Mouse (Mus musculus) liver, adult 2 months (tissue): ENCODE measurements around the gene Col25a1. TPM values are rescaled to one million over a fixed set of nuclear protein-coding genes. Genes with fewer than 3 reads are reported as not detected.

Experiments used
- DNase-seq: peaks from one replicate; pipeline ENCODE4 v3.0.0-alpha.2; 2011; ENCODE audit warnings: low read depth, low spot score; ENCODE audit errors: extremely low read depth
- H3K27ac ChIP-seq: fragments of 200-500 bp; replicated peaks from 2 replicates; pipeline ENCODE4 v1.5.1; 2012; ENCODE audit warnings: low read depth, mild to moderate bottlenecking, control low read depth, inconsistent platforms, low read length; ENCODE audit not compliant: insufficient read depth
- H3K27me3 ChIP-seq: fragments of 200-500 bp; 2 replicates; pipeline ENCODE4 v1.6.1; 2012; ENCODE audit warnings: mild to moderate bottlenecking, moderate library complexity, low read length, inconsistent platforms; ENCODE audit not compliant: control insufficient read depth, insufficient read depth
- H3K36me3 ChIP-seq: fragments of 200-500 bp; 2 replicates; pipeline ENCODE4 v1.6.1; 2012; ENCODE audit warnings: low read length, inconsistent platforms; ENCODE audit not compliant: control insufficient read depth, insufficient read depth
- H3K4me1 ChIP-seq: fragments of 200-500 bp; 2 replicates; pipeline ENCODE4 v1.6.1; 2011; ENCODE audit warnings: low read length; ENCODE audit not compliant: control insufficient read depth, insufficient read depth
- H3K4me3 ChIP-seq: fragments of 200-500 bp; 2 replicates; pipeline ENCODE4 v1.5.1; 2011; ENCODE audit warnings: low read depth, mild to moderate bottlenecking, control low read depth, low read length, moderate library complexity; ENCODE audit not compliant: insufficient read depth
- H3K79me2 ChIP-seq: fragments of 200-500 bp; 2 replicates; pipeline ENCODE4 v1.6.1; 2012; ENCODE audit warnings: inconsistent platforms, mild to moderate bottlenecking, low read length, moderate library complexity; ENCODE audit not compliant: control insufficient read depth, insufficient read depth
- H3K9ac ChIP-seq: fragments of 200-500 bp; 2 replicates; pipeline ENCODE4 v1.6.1; 2012; ENCODE audit warnings: low read depth, mild to moderate bottlenecking, control low read depth, inconsistent platforms, low read length
- CTCF ChIP-seq: fragments of 200-500 bp; IDR thresholded peaks from 2 replicates; pipeline ENCODE4 v1.5.1; 2011; ENCODE audit warnings: low read depth, low read length, control low read depth
- POLR2A ChIP-seq: fragments of 200-500 bp; IDR thresholded peaks from 2 replicates; pipeline ENCODE4 v1.6.1; 2011; ENCODE audit warnings: low read length, control low read depth; ENCODE audit not compliant: insufficient read depth; ENCODE audit errors: extremely low read depth
- WGBS: fragments of 180-500 bp; shearing (Covaris S2); methylation state at CpG from one replicate; pipeline ENCODE4 v1.1.7; 2018; 5-methylcytosine and 5-hydroxymethylcytosine counted together
- polyA plus RNA-seq: library from polyadenylated mRNA; depleted of rRNA; stranded (reverse); fragments of >200 nt; gene quantifications from 2 replicates; pipeline ENCODE4 v1.2.3, GENCODE M21; 2012
- total RNA-seq: library from RNA; depleted of rRNA; stranded (reverse); fragments of >200 nt; gene quantifications from 2 replicates; pipeline ENCODE4 v1.2.3, GENCODE M21; 2014

Col25a1 gene
- total and polyA plus RNA-seq, 2 experiments, result 0.05 to 0.09 TPM

GRCm38 (mm10) chr3:130497036-130497435 is 365.7 kb downstream of the Col25a1 start:
- no peak overlapping the region for H3K27ac ChIP-seq
- H3K27me3 ChIP-seq, result no peaks in the 10 kb centered on the region
- TF ChIP-seq CTCF, result no peak
- no peak for DNase-seq
- no peaks in the 10 kb centered on the region for H3K36me3 ChIP-seq
- 82% methylated on average over 2 of the region's 2 CpGs for WGBS
- peaks cover 2% of the 10 kb centered on the region; the same call in 1 of the 2 replicates for H3K4me1 ChIP-seq
- H3K9ac ChIP-seq, result no peak overlapping the region
- no peaks in the 10 kb centered on the region for H3K79me2 ChIP-seq
- H3K4me3 ChIP-seq, result no peak overlapping the region

DNA sequence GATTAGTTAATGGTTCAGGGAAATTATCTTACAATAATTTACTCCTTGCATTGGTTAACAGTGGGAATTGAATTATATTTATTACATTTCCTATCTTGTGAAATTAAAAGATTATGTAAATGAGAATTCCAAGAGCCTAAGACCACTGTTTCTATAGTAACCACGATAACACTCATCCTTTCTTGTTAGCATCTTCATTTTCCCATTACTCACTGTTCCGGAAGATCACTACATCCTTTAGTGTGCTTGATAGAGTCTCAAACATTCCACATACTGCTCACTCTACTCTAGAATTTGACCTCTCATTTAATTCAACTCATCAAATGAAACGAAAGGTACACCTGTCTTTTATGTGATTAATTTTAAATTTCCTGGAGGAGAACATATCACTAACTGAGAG is 370.4 kb downstream of the Col25a1 start:
- TF ChIP-seq CTCF (no peak), POLR2A (no peak)
- no peaks in the 10 kb centered on the region for H3K79me2 ChIP-seq
- WGBS, result 81% methylated on average over 3 of the region's 3 CpGs
- no peak for DNase-seq
- H3K4me1 ChIP-seq, result no peaks in the 10 kb centered on the region
- no peaks in the 10 kb centered on the region for H3K36me3 ChIP-seq
- H3K9ac ChIP-seq, result no peak overlapping the region
- H3K27me3 ChIP-seq, result no peaks in the 10 kb centered on the region
- no peak overlapping the region for H3K27ac ChIP-seq
- H3K4me3 ChIP-seq, result no peak overlapping the region

GRCm38 (mm10) chr3:130508330-130508729 is 377.0 kb downstream of the Col25a1 start:
- Histone ChIP-seq H3K79me2 (no peaks in the 10 kb centered on the region), H3K27ac (no peak overlapping the region), H3K4me3 (no peak overlapping the region), H3K27me3 (no peaks in the 10 kb centered on the region), H3K9ac (no peak overlapping the region), H3K4me1 (no peaks in the 10 kb centered on the region), H3K36me3 (no peaks in the 10 kb centered on the region)
- no peak for DNase-seq
- no peak for TF ChIP-seq POLR2A
- TF ChIP-seq CTCF, result no peak
- WGBS, result 80% methylated on average over 2 of the region's 2 CpGs

DNA sequence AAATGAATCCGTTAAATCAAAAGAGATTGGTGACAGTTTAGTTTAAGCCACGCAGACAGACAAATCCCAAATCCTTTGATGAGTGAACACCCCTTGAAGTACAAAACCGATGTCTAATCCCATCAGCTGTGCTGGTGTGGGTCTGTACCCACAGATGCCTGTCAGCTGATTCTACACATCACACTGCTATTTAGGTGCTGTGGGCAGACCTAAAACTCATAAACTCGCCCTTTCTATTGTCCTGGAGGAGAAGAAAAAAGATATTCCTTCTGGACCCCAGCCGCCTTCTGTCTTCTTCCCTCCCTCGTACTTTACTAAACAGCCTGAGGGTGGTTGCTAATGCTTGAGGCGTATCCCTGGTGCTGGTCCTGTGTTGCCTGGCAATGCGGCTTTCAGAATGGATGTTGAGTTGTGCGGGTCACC is 387.2 kb downstream of the Col25a1 start:
- no peaks in the 10 kb centered on the region for H3K4me1 ChIP-seq
- H3K9ac ChIP-seq, result no peak overlapping the region
- H3K4me3 ChIP-seq, result no peak overlapping the region
- 92% methylated on average over 9 of the region's 9 CpGs for WGBS
- H3K79me2 ChIP-seq, result no peaks in the 10 kb centered on the region
- no peaks in the 10 kb centered on the region; the same call in 1 of the 2 replicates for H3K27me3 ChIP-seq
- TF ChIP-seq CTCF (no peak), POLR2A (no peak)
- DNase-seq, result no peak
- H3K27ac ChIP-seq, result no peak overlapping the region
- no peaks in the 10 kb centered on the region for H3K36me3 ChIP-seq

DNA sequence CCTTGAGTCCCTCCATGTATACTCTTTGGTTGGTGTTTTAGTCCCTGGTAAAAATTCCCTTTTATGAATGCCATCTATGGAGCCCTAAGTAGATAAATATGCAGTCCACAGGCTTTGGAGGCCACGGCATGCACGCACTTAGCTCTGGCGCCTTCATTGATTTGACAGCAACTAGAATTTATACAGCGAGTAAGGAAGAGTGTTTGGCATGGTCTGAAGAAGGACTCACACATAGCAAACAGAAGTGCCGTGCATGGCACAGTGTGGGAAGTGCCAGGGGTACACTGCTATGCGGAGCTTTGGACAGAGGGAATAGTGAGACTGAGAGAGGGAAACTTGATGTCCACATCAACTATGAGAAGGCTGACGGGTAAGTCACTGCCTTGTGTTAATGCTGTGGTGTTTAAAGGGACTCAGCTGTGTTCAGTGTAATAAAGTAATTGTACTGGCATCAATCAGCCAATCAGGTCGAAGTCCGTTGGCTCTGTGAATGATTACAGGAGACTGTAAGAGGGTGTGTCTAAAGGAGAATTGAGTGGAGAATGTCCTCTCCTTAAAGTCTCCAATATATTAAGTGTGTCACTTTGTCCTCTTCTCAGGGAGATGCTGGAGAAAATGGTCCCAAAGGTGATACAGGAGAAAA is 390.7 kb downstream of the Col25a1 start:
- peak; percentile 29 for DNase-seq
- no peaks in the 10 kb centered on the region for H3K79me2 ChIP-seq
- no peak overlapping the region for H3K4me3 ChIP-seq
- H3K9ac ChIP-seq, result no peak overlapping the region
- H3K27me3 ChIP-seq, result no peaks in the 10 kb centered on the region; the same call in 1 of the 2 replicates
- no peaks in the 10 kb centered on the region for H3K4me1 ChIP-seq
- H3K27ac ChIP-seq, result no peak overlapping the region
- TF ChIP-seq CTCF, result no peak
- no peak for TF ChIP-seq POLR2A
- no peaks in the 10 kb centered on the region for H3K36me3 ChIP-seq
- WGBS, result 75% methylated on average over 9 of the region's 9 CpGs

GRCm38 (mm10) chr3:130523019-130523418 is 391.7 kb downstream of the Col25a1 start:
- H3K27me3 ChIP-seq, result no peaks in the 10 kb centered on the region; the same call in 1 of the 2 replicates
- WGBS, result 91% methylated on average over 7 of the region's 7 CpGs
- H3K36me3 ChIP-seq, result no peaks in the 10 kb centered on the region
- H3K9ac ChIP-seq, result no peak overlapping the region
- H3K4me3 ChIP-seq, result no peak overlapping the region
- no peaks in the 10 kb centered on the region for H3K79me2 ChIP-seq
- H3K27ac ChIP-seq, result no peak overlapping the region
- H3K4me1 ChIP-seq, result no peaks in the 10 kb centered on the region
- no peak for DNase-seq
- TF ChIP-seq POLR2A (no peak), CTCF (no peak)
